Mouse (Mus musculus) right cerebral cortex, adult 2 months (tissue): ENCODE measurements around the gene Anapc7.
"Not testable (repeated sequence)": the region's sequence is repeated elsewhere in the genome, so short reads cannot be mapped to it uniquely, and the experiment has no call there.

Experiments
- DNase-seq, 2 experiments: peaks; one replicate each; pipeline ENCODE4 v3.0.0; 2021 to 2022; ENCODE audit warnings: low spot score in 2 of 2

Gene Anapc7

GRCm38 (mm10) chr5:122451324-122451723 lies 29.8 kb downstream of the Anapc7 start:
- no peak for DNase-seq

- DNase-seq, result no peak
Measured at GRCm38 (mm10) chr5:122452194-122452593, 30.7 kb downstream of the Anapc7 start.

- DNase-seq, result no peak
Measured at GRCm38 (mm10) chr5:122453188-122453587, 31.7 kb downstream of the Anapc7 start.

- DNase-seq, result no peak
Measured at GRCm38 (mm10) chr5:122454442-122454841, 32.9 kb downstream of the Anapc7 start.

- DNase-seq, result no peak
Measured at GRCm38 (mm10) chr5:122454883-122455282, 33.4 kb downstream of the Anapc7 start.

- no peak for DNase-seq
Measured at GRCm38 (mm10) chr5:122455584-122455983, 34.1 kb downstream of the Anapc7 start.

- DNase-seq, result not testable (repeated sequence)
Measured at GRCm38 (mm10) chr5:122457054-122457453, 35.6 kb downstream of the Anapc7 start.

GRCm38 (mm10) chr5:122458066-122458465 lies 36.6 kb downstream of the Anapc7 start:
- DNase-seq, result no peak

GRCm38 (mm10) chr5:122459335-122459734 lies 37.8 kb downstream of the Anapc7 start:
- no peak for DNase-seq

GRCm38 (mm10) chr5:122460656-122461055 lies 39.2 kb downstream of the Anapc7 start:
- DNase-seq, result no peak

GRCm38 (mm10) chr5:122461431-122461830 lies 39.9 kb downstream of the Anapc7 start:
- DNase-seq, result no peak

- DNase-seq, result no peak
Measured at GRCm38 (mm10) chr5:122471658-122472057, 50.2 kb downstream of the Anapc7 start.

GRCm38 (mm10) chr5:122474643-122475363 lies 53.3 kb downstream of the Anapc7 start:
- no peak for DNase-seq

GRCm38 (mm10) chr5:122476078-122476477 lies 54.6 kb downstream of the Anapc7 start:
- DNase-seq, result no peak

GRCm38 (mm10) chr5:122477492-122477891 lies 56.0 kb downstream of the Anapc7 start:
- no peak for DNase-seq

- no peak for DNase-seq
Measured at GRCm38 (mm10) chr5:122479131-122479530, 57.6 kb downstream of the Anapc7 start.

- no peak for DNase-seq
Measured at GRCm38 (mm10) chr5:122481844-122482243, 60.4 kb downstream of the Anapc7 start.

GRCm38 (mm10) chr5:122482733-122483391 lies 61.4 kb downstream of the Anapc7 start:
- DNase-seq, result no peak

- DNase-seq, result not testable (repeated sequence)
Measured at GRCm38 (mm10) chr5:122486243-122486642, 64.8 kb downstream of the Anapc7 start.

GRCm38 (mm10) chr5:122487825-122488224 lies 66.3 kb downstream of the Anapc7 start:
- DNase-seq, result no peak

- no peak for DNase-seq
Measured at GRCm38 (mm10) chr5:122490148-122490547, 68.7 kb downstream of the Anapc7 start.

GRCm38 (mm10) chr5:122491385-122491784 lies 69.9 kb downstream of the Anapc7 start:
- no peak for DNase-seq

GRCm38 (mm10) chr5:122493035-122493434 lies 71.5 kb downstream of the Anapc7 start:
- no peak for DNase-seq
